In the genomic region with DNA sequence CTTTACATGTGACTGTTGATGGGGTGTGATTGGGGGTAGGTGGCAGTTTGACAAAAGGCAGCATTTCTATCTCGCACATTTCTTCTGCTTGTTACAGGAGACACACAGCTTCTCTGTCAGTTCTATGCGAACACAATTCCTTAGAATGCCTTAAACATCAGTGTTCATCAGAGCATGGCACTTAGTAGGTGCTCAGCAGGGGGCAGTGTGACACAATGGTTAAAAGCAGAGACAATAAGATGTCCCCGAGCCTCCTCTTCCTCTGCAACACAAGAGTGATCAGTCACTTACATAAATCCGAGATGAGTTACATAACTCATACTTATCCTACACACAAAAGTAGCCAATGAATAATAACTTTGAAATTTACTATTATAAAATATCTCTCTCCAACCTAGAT, we compare ENCODE assay signal across 8 mouse cellular contexts.
A peak's percentile ranks its signal among the peaks of the same experiment; 100 is the strongest.
DNase-seq lines count a peak whose midpoint lies in the region; ATAC-seq and TF ChIP-seq lines count a peak whose summit lies in the region.
"Had no signal": no experiment of that assay in that cellular context is flagged by ENCODE, and none has a peak within 500 bp of the region (broad histone marks: within the 10 kb centered on the region; RNA-seq: fewer than 3 reads in every experiment).

No protein-coding gene starts in this region.

- peak in 1 of 2 experiments; percentile 12 for DNase-seq in left cerebral cortex, adult 2 months (ENCODE audit: extremely low spot score in 1 of 2, low spot score in 2 of 2)
- DNase-seq in left cerebral cortex, adult 11 months (ENCODE audit: low spot score): no peak
- peak; percentile 25 for DNase-seq in ZHBTc4 (ENCODE audit: low read depth, low spot score)
- DNase-seq in brain, embryonic 14.5 days (ENCODE audit: low read depth): peak; percentile 55
- DNase-seq in kidney, postnatal 25 days: peak; percentile 39 to 62
- DNase-seq in right cerebral cortex, postnatal 4 days: peak; percentile 19

- TF ChIP-seq CTCF in left cerebral cortex, adult 2 months (IDR thresholded peaks at IDR 0.05): peak; percentile 36
- peak; percentile 28; the same call in 1 of the 2 replicates for TF ChIP-seq CTCF in brain, embryonic 14.5 days (IDR thresholded peaks at IDR 0.05; ENCODE audit: borderline replicate concordance, extremely low read depth, insufficient read depth, insufficient read length)

- H3K27ac ChIP-seq in left cerebral cortex, adult 2 months: no peak overlapping the region
- H3K27ac ChIP-seq: macrophage had no signal

- intact Hi-C loops in left cerebral cortex, adult 2 months (cut with DNase I): loop anchor here (5.0 kb wide), 1 partner anchor 721 kb away; the partner anchor contains the start of gene Mafb

- H3K4me3 ChIP-seq in left cerebral cortex, adult 2 months: no peak overlapping the region

- no peak for TF ChIP-seq POLR2A in brain, embryonic 14.5 days (IDR thresholded peaks at IDR 0.05; ENCODE audit: borderline replicate concordance, extremely low read depth, insufficient read depth, insufficient read length, poor library complexity, severe bottlenecking)

- no peak for ATAC-seq in monocyte, adult 5-6 weeks (replicated peaks; ENCODE audit: insufficient number of reproducible peaks, low FRiP score, low TSS enrichment, poor library complexity, severe bottlenecking)
